Mouse (Mus musculus) thymus, adult 2 months (tissue): Measurements from ENCODE around the gene Olfr155.

Source experiments
- CTCF ChIP-seq: fragments of 200-500 bp; IDR thresholded peaks from 2 replicates; pipeline ENCODE4 v1.5.1; 2012; ENCODE audit warnings: mild to moderate bottlenecking, control low read depth, low read length, moderate library complexity, borderline replicate concordance; ENCODE audit not compliant: control insufficient read depth, poor library complexity, insufficient read depth; ENCODE audit errors: extremely low read depth
- POLR2A ChIP-seq: fragments of 200-500 bp; IDR thresholded peaks from 2 replicates; pipeline ENCODE4 v1.6.1; 2012; ENCODE audit warnings: mild to moderate bottlenecking, low read length, control low read depth, moderate library complexity; ENCODE audit not compliant: control insufficient read depth, poor library complexity, insufficient read depth; ENCODE audit errors: extremely low read depth

DNA sequence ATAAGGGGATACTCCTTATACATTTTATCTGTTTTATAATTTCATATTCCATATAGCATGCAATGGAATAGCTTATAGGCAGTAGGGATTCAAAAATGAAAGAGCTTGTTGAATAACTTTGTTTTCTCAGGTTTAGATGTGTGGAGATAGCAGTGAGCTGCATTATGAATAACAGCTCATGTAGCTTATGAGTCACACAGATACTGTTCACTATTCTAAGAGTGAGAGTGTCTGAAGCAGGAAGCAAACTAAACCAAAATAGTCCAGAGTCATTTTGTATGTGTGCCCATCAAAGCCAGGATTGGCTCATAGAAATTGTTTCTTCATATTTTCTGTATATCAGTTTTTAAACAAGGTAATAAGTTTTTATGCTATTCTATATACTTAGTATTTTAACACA lies 45.8 kb downstream of the Olfr155 start:
- TF ChIP-seq CTCF, result no peak
- no peak for TF ChIP-seq POLR2A
